Mouse (Mus musculus): ENCODE results near the gene Rexo1.

DNA sequence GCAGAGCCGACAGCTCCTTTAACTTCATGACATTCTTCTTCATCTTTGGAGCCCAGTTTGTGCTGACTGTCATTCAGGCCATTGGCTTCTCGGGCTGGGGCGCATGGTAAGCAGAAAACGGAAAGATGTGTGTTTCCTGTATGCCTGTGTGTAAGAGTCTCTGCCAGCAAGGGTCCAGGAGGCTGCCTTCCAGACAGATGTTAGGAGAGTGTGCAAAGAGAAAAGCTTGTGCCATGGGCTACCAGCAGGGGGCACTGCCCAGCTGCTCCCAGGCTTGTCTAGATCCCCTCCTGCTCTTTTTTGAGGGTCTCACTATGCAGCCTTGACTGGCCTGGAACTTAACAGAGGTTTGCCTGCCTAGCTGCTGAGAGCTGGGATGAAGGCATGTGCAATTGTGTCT, 49.7 kb upstream of the Rexo1 start:
- no peak for TF ChIP-seq MAFK (IDR thresholded peaks at IDR 0.05; ENCODE audit: insufficient read depth, low read depth, low read length)
- no peak for TF ChIP-seq HCFC1 (IDR thresholded peaks at IDR 0.05; ENCODE audit: borderline replicate concordance, insufficient read depth, low read length)
